Mouse (Mus musculus) E14TG2a.4 (cell line): ENCODE data around the gene Atp9a.

Experiments used
- CTCF ChIP-seq: conservative IDR thresholded peaks from 2 replicates; pipeline ENCODE4 v1.5.1; 2014; ENCODE audit warnings: low read length
- NANOG ChIP-seq: IDR thresholded peaks from 2 replicates; pipeline ENCODE4 v1.6.1; 2014; ENCODE audit warnings: borderline replicate concordance, low read length, mixed read lengths
- POU5F1 ChIP-seq: IDR thresholded peaks from 2 replicates; pipeline ENCODE4 v1.6.1; 2014; ENCODE audit warnings: low read length, borderline replicate concordance

GRCm38 (mm10) chr2:168625091-168625490 lies 117.1 kb downstream of the Atp9a start:
- TF ChIP-seq CTCF (no peak), POU5F1 (no peak), NANOG (no peak)
